Mouse (Mus musculus): ENCODE data around the gene Pak6. TPM values are rescaled to one million over a fixed set of nuclear protein-coding genes. Genes with fewer than 3 reads are reported as not detected.

Pak6 gene
- polyA plus RNA-seq, 1 experiment from 2014 or later: 0.71 TPM

- no peak for ATAC-seq (ENCODE audit: insufficient number of reproducible peaks, insufficient read depth, low FRiP score, low TSS enrichment, low read depth)
- no peaks in the 10 kb centered on the region for H3K9me3 ChIP-seq
- H3K27me3 ChIP-seq: peaks cover 49% of the 10 kb centered on the region
- 44% methylated on average over 8 of the region's 8 CpGs for whole genome bisulfite sequencing
- H3K9ac ChIP-seq (replicated peaks): no peak overlapping the region
- H3K4me2 ChIP-seq: no peak overlapping the region
- no peaks in the 10 kb centered on the region for H3K36me3 ChIP-seq
- no peak overlapping the region for H3K4me3 ChIP-seq (replicated peaks)
- H3K27ac ChIP-seq: no peak overlapping the region
- peaks cover 9% of the 10 kb centered on the region for H3K4me1 ChIP-seq (replicated peaks)
These were observed 19.6 kb downstream of the Pak6 start for GRCm38 (mm10) chr2:118682544-118683260.

- 85% methylated on average over 4 of the region's 4 CpGs for WGBS
- ATAC-seq (ENCODE audit: insufficient number of reproducible peaks, insufficient read depth, low FRiP score, low TSS enrichment, low read depth): no peak
- peaks cover 6% of the 10 kb centered on the region; the same call in 1 of the 2 replicates for H3K4me1 ChIP-seq (replicated peaks)
- H3K27ac ChIP-seq: no peak overlapping the region
- no peaks in the 10 kb centered on the region for H3K36me3 ChIP-seq
- no peaks in the 10 kb centered on the region for H3K9me3 ChIP-seq
- no peak overlapping the region for H3K4me2 ChIP-seq
- peaks cover 37% of the 10 kb centered on the region for H3K27me3 ChIP-seq
- no peak overlapping the region for H3K4me3 ChIP-seq (replicated peaks)
- no peak overlapping the region for H3K9ac ChIP-seq (replicated peaks)
These were observed 22.0 kb downstream of the Pak6 start for GRCm38 (mm10) chr2:118685088-118685487.

- no peak overlapping the region for H3K27ac ChIP-seq
- H3K9ac ChIP-seq (replicated peaks): no peak overlapping the region
- peaks cover 6% of the 10 kb centered on the region; the same call in 1 of the 2 replicates for H3K4me1 ChIP-seq (replicated peaks)
- H3K36me3 ChIP-seq: no peaks in the 10 kb centered on the region
- H3K9me3 ChIP-seq: no peaks in the 10 kb centered on the region
- WGBS: 82% methylated on average over 8 of the region's 8 CpGs
- ATAC-seq (ENCODE audit: insufficient number of reproducible peaks, insufficient read depth, low FRiP score, low TSS enrichment, low read depth): no peak
- peaks cover 23% of the 10 kb centered on the region; the same call in 1 of the 2 replicates for H3K27me3 ChIP-seq
- H3K4me3 ChIP-seq (replicated peaks): no peak overlapping the region
- H3K4me2 ChIP-seq: no peak overlapping the region
These were observed 23.6 kb downstream of the Pak6 start for GRCm38 (mm10) chr2:118686693-118687092.

GRCm38 (mm10) chr2:118687791-118688190, 24.7 kb downstream of the Pak6 start:
- H3K27ac ChIP-seq: no peak overlapping the region
- H3K4me1 ChIP-seq (replicated peaks): no peaks in the 10 kb centered on the region
- H3K4me3 ChIP-seq (replicated peaks): no peak overlapping the region
- peaks cover 22% of the 10 kb centered on the region; the same call in 1 of the 2 replicates for H3K27me3 ChIP-seq
- no peak overlapping the region for H3K4me2 ChIP-seq
- H3K9me3 ChIP-seq: no peaks in the 10 kb centered on the region
- H3K36me3 ChIP-seq: no peaks in the 10 kb centered on the region
- ATAC-seq (ENCODE audit: insufficient number of reproducible peaks, insufficient read depth, low FRiP score, low TSS enrichment, low read depth): no peak
- H3K9ac ChIP-seq (replicated peaks): no peak overlapping the region
- 93% methylated on average over 3 of the region's 3 CpGs for WGBS

GRCm38 (mm10) chr2:118689875-118690274, 26.8 kb downstream of the Pak6 start:
- no peak overlapping the region for H3K27ac ChIP-seq
- H3K36me3 ChIP-seq: no peaks in the 10 kb centered on the region
- ATAC-seq (ENCODE audit: insufficient number of reproducible peaks, insufficient read depth, low FRiP score, low TSS enrichment, low read depth): no peak
- no peak overlapping the region for H3K9ac ChIP-seq (replicated peaks)
- H3K4me2 ChIP-seq: no peak overlapping the region
- H3K9me3 ChIP-seq: no peaks in the 10 kb centered on the region
- 71% methylated on average over 10 of the region's 10 CpGs for WGBS
- no peaks in the 10 kb centered on the region for H3K4me1 ChIP-seq (replicated peaks)
- peaks cover 40% of the 10 kb centered on the region for H3K27me3 ChIP-seq
- H3K4me3 ChIP-seq (replicated peaks): no peak overlapping the region

GRCm38 (mm10) chr2:118693370-118693966, 30.4 kb downstream of the Pak6 start:
- Histone ChIP-seq H3K36me3 (no peaks in the 10 kb centered on the region), H3K4me3 (replicated peaks) (no peak overlapping the region), H3K4me1 (replicated peaks) (peaks cover 3% of the 10 kb centered on the region; the same call in 1 of the 2 replicates), H3K27ac (no peak overlapping the region), H3K4me2 (no peak overlapping the region), H3K9ac (replicated peaks) (no peak overlapping the region), H3K9me3 (no peaks in the 10 kb centered on the region), H3K27me3 (peaks cover 66% of the 10 kb centered on the region)
- 82% methylated on average over 19 of the region's 19 CpGs for WGBS
- no peak for ATAC-seq (ENCODE audit: insufficient number of reproducible peaks, insufficient read depth, low FRiP score, low TSS enrichment, low read depth)

GRCm38 (mm10) chr2:118695677-118696232, 32.7 kb downstream of the Pak6 start:
- peaks cover 74% of the 10 kb centered on the region for H3K27me3 ChIP-seq
- WGBS: 23% methylated on average over 11 of the region's 11 CpGs

GRCm38 (mm10) chr2:118696451-118697308, 33.6 kb downstream of the Pak6 start:
- Histone ChIP-seq H3K4me1 (replicated peaks) (peaks cover 14% of the 10 kb centered on the region), H3K36me3 (no peaks in the 10 kb centered on the region), H3K27ac (no peak overlapping the region), H3K9me3 (no peaks in the 10 kb centered on the region), H3K4me3 (replicated peaks) (no peak overlapping the region), H3K4me2 (no peak overlapping the region), H3K27me3 (peaks cover 83% of the 10 kb centered on the region), H3K9ac (replicated peaks) (no peak overlapping the region)
- WGBS: 51% methylated on average over 21 of the region's 21 CpGs
- no peak for ATAC-seq (ENCODE audit: insufficient number of reproducible peaks, insufficient read depth, low FRiP score, low TSS enrichment, low read depth)

More at GRCm38 (mm10) chr2:118695677-118696232, 32.7 kb downstream of the Pak6 start:
- Histone ChIP-seq H3K4me2 (no peak overlapping the region), H3K27ac (no peak overlapping the region), H3K9me3 (no peaks in the 10 kb centered on the region), H3K4me3 (replicated peaks) (no peak overlapping the region), H3K4me1 (replicated peaks) (peaks cover 8% of the 10 kb centered on the region), H3K36me3 (no peaks in the 10 kb centered on the region), H3K9ac (replicated peaks) (no peak overlapping the region)
- ATAC-seq (ENCODE audit: insufficient number of reproducible peaks, insufficient read depth, low FRiP score, low TSS enrichment, low read depth): no peak

- Histone ChIP-seq H3K4me2 (no peak overlapping the region), H3K4me3 (replicated peaks) (no peak overlapping the region), H3K36me3 (no peaks in the 10 kb centered on the region), H3K9ac (replicated peaks) (no peak overlapping the region), H3K4me1 (replicated peaks) (peaks cover 17% of the 10 kb centered on the region), H3K9me3 (no peaks in the 10 kb centered on the region), H3K27ac (no peak overlapping the region), H3K27me3 (peaks cover 90% of the 10 kb centered on the region)
- WGBS: 46% methylated on average over 5 of the region's 5 CpGs
- ATAC-seq (ENCODE audit: insufficient number of reproducible peaks, insufficient read depth, low FRiP score, low TSS enrichment, low read depth): no peak
These were observed 34.3 kb downstream of the Pak6 start for GRCm38 (mm10) chr2:118697311-118697877.

GRCm38 (mm10) chr2:118697955-118698354, 34.9 kb downstream of the Pak6 start:
- Histone ChIP-seq H3K9me3 (no peaks in the 10 kb centered on the region), H3K4me2 (no peak overlapping the region), H3K9ac (replicated peaks) (no peak overlapping the region), H3K36me3 (no peaks in the 10 kb centered on the region), H3K4me1 (replicated peaks) (peaks cover 22% of the 10 kb centered on the region), H3K27me3 (peaks cover 92% of the 10 kb centered on the region), H3K27ac (no peak overlapping the region), H3K4me3 (replicated peaks) (no peak overlapping the region)
- 24% methylated on average over 7 of the region's 7 CpGs for WGBS
- ATAC-seq (ENCODE audit: insufficient number of reproducible peaks, insufficient read depth, low FRiP score, low TSS enrichment, low read depth): no peak

Data from limb, embryonic 12.5 days (tissue).